Mouse (Mus musculus) kidney, adult 2 months (tissue): ENCODE measurements at regions not wholly inside any gene's neighbourhood (a gene's known extent, or its start where the extent isn't known, plus 50 kb on each side); places are given as distances from the start of the nearest gene placed in this dataset.

Experiments
- CTCF ChIP-seq: fragments of 200-500 bp; conservative IDR thresholded peaks from 2 replicates; pipeline ENCODE4 v1.5.1; 2011; ENCODE audit warnings: low read depth, mild to moderate bottlenecking, control low read depth, low read length, moderate library complexity, mixed read lengths; ENCODE audit not compliant: insufficient read depth, insufficient read length
- POLR2A ChIP-seq: fragments of 200-500 bp; IDR thresholded peaks from one replicate; pipeline ENCODE4 v1.6.1; 2011; ENCODE audit warnings: low read depth, low read length, control low read depth

- no peak for TF ChIP-seq CTCF
- no peak for TF ChIP-seq POLR2A
Measured at GRCm38 (mm10) chr12:119527760-119528159, 213.7 kb downstream of the Macc1 start.
